Mouse (Mus musculus) intestine, embryonic 14.5 days (tissue): ENCODE data around the gene Tssk1. TPM values are rescaled to one million over a fixed set of nuclear protein-coding genes. Genes with fewer than 3 reads are reported as not detected.

ENCODE experiments used
- ATAC-seq: fragments of 200-750 bp; cut with Nextera tagmentation; replicated peaks from 2 replicates; pipeline ENCODE4 v1.8.0; 2017; ENCODE audit warnings: low read depth, moderate number of reproducible peaks, moderate TSS enrichment, moderate library complexity; ENCODE audit not compliant: low FRiP score, low TSS enrichment
- DNase-seq: peaks from one replicate; pipeline ENCODE4 v3.0.0-alpha.2; 2018; ENCODE audit warnings: low spot score
- H3K27ac ChIP-seq: fragments of 300-500 bp; sonication (generic); 2 replicates; pipeline ENCODE4 v1.5.1; 2014; ENCODE audit warnings: low read depth, mild to moderate bottlenecking, control low read depth
- H3K27me3 ChIP-seq: fragments of 300-500 bp; sonication (generic); replicated peaks from 2 replicates; pipeline ENCODE4 v1.6.1; 2014; ENCODE audit warnings: low read length, control low read depth; ENCODE audit not compliant: control insufficient read depth, insufficient read depth
- H3K36me3 ChIP-seq: fragments of 300-500 bp; sonication (generic); 2 replicates; pipeline ENCODE4 v1.6.1; 2014; ENCODE audit warnings: low read length, control low read depth; ENCODE audit not compliant: control insufficient read depth, insufficient read depth
- H3K4me1 ChIP-seq: fragments of 300-500 bp; sonication (generic); replicated peaks from 2 replicates; pipeline ENCODE4 v1.6.1; 2014; ENCODE audit warnings: low read length, control low read depth, mixed read lengths; ENCODE audit not compliant: control insufficient read depth, insufficient read depth
- H3K4me2 ChIP-seq: fragments of 300-500 bp; sonication (generic); 2 replicates; pipeline ENCODE4 v1.6.1; 2014; ENCODE audit warnings: low read length
- H3K4me3 ChIP-seq: fragments of 300-500 bp; sonication (generic); 2 replicates; pipeline ENCODE4 v1.5.1; 2014; ENCODE audit warnings: low read depth, low read length, control low read depth, mixed read lengths
- H3K9ac ChIP-seq: fragments of 300-500 bp; sonication (generic); 2 replicates; pipeline ENCODE4 v1.6.1; 2014; ENCODE audit warnings: mild to moderate bottlenecking, low read length
- H3K9me3 ChIP-seq: fragments of 300-500 bp; sonication (generic); 2 replicates; pipeline ENCODE4 v1.6.1; 2016; ENCODE audit warnings: low read length, control low read depth; ENCODE audit not compliant: control insufficient read depth
- WGBS: fragments of 180-500 bp; shearing (Covaris S2); extraction: QIAGEN DNeasy Blood & Tissue Kit; methylation state at CpG from one replicate; pipeline ENCODE4 v1.1.7; 2014; 5-methylcytosine and 5-hydroxymethylcytosine counted together
- polyA plus RNA-seq: library from polyadenylated mRNA; unstranded; fragments of >200 nt; fragmentation: Nextera tagmentation; extraction: Ambion mirVana; gene quantifications from 2 replicates; pipeline ENCODE4 v1.2.1, GENCODE M21; 2014

Gene Tssk1
- polyA plus RNA-seq, 1 experiment from 2014 or later: not detected

DNA sequence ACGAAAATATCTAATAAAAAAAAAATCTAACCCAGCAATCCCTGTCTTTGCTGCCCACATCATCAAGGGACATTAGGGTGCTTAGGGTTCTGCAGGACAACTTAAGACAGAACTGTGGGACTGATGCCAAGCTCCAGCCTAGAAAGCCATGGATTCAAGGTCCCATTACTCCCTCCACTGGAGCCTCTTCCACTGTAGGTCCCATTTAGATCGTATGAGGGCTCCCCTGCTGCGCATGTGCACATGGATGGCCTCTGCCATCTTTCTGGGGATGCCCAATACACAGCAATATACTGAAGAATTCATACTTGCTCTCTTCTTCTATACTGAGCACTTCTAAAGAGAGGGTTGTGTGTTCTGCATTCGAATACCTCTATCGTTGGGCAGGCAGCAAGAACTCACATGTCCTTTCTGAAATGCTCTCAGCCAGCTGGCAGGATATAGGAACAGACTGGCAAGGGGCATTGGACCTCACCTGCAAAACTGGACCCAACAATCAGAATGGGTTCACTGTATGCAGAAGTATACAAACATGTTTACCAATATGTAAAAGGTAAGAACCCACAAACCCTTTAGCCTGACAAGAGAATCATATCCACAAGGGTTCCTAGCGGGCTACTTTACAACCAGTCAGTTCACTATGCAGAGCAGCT is 4.2 kb upstream of the Tssk1 start:
- no peak for DNase-seq
- no peak for ATAC-seq
- H3K4me2 ChIP-seq: peak overlapping the region; percentile 58
- peak overlapping the region; percentile 93; the same call in 1 of the 2 replicates for H3K9ac ChIP-seq
- no peaks in the 10 kb centered on the region for H3K9me3 ChIP-seq
- H3K27me3 ChIP-seq: no peaks in the 10 kb centered on the region
- H3K4me1 ChIP-seq: peaks cover 19% of the 10 kb centered on the region
- 88% methylated on average over 6 of the region's 6 CpGs for WGBS
- H3K27ac ChIP-seq: no peak overlapping the region
- 0 out of 2 replicates have a peak, but pooled peaks cover 7% of the 10 kb centered on the region for H3K36me3 ChIP-seq
- H3K4me3 ChIP-seq: peak overlapping the region; percentile 92; the same call in 1 of the 2 replicates

DNA sequence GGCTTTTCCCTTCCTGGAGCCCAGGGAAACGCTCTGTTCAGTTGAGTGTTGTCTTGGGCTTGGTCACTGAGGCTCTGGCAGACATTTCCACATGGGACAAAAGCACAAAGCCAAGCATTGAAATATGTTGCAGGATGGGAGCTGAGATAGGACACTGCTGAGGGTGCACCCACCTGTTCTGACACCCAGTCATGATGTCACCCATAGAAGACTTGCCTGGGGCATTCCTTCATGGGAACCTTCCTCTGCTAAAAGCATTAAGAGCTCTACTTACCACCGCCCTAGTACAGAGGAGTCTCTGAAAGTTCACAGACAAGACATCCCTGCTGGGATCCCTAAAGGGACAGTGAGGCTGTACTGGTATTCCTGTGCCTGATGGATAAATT is 3.7 kb upstream of the Tssk1 start:
- Histone ChIP-seq H3K27ac (no peak overlapping the region), H3K36me3 (0 out of 2 replicates have a peak, but pooled peaks cover 7% of the 10 kb centered on the region), H3K9ac (peak overlapping the region; percentile 93), H3K4me3 (peak overlapping the region; percentile 92), H3K27me3 (no peaks in the 10 kb centered on the region), H3K4me1 (peaks cover 19% of the 10 kb centered on the region), H3K9me3 (no peaks in the 10 kb centered on the region), H3K4me2 (peak overlapping the region; percentile 58)
- ATAC-seq (no peak), DNase-seq (no peak)
- WGBS: 51% methylated on average over 2 of the region's 2 CpGs

DNA sequence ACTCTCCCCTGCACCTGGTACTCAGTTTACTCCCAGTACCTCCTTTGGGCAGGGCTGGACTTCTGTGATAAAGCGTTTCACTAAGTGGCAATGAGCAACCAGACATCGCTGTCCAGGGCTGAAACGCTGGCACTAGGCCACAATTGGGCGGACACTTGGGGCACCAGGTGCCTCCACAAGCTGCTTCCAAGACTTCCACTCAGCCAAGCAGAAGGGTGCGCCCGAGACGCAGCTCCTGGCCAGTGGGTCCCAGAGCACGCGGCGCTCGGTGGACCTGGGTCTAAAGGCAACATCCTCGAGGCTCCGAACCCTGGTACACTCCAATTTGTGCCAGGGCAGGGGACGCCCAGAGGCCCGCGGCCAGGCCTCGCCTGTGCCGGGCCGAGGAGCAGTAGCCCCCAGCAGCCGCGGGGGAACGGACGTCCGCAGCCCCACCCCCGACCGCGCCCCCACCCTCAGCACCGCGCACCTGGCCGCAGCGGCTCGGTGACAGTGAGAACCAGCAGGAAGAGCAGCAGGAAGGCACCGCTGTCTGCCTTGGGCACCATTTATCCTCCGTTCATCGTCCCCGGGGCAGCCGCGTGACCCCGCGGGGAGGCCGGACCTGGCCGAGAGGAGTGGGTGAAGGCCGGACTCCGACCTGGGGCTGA is 3.0 kb upstream of the Tssk1 start:
- Histone ChIP-seq H3K4me3 (peak overlapping the region; percentile 92), H3K9me3 (no peaks in the 10 kb centered on the region), H3K27me3 (no peaks in the 10 kb centered on the region), H3K4me1 (peaks cover 19% of the 10 kb centered on the region), H3K27ac (peak overlapping the region; percentile 91), H3K9ac (peak overlapping the region; percentile 93), H3K4me2 (peak overlapping the region; percentile 58), H3K36me3 (0 out of 2 replicates have a peak, but pooled peaks cover under 1% of the 10 kb centered on the region)
- ATAC-seq (peak; percentile 76), DNase-seq (peak; percentile 85)
- under 1% methylated on average over 39 of the region's 44 CpGs for WGBS

GRCm38 (mm10) chr16:17891567-17891959 is 2.5 kb upstream of the Tssk1 start, which contains the start of gene Gm20518:
Gene Gm20518, minus strand, starts transcription at chr16:17891671.
- Histone ChIP-seq H3K4me3 (peak within 1 kb of the TSS; percentile 92), H3K9me3 (no peaks in the 10 kb centered on the region), H3K27ac (peak within 1 kb of the TSS; percentile 91), H3K4me2 (peak within 1 kb of the TSS; percentile 58), H3K36me3 (no peaks in the 10 kb centered on the region), H3K27me3 (no peaks in the 10 kb centered on the region), H3K4me1 (peaks cover 19% of the 10 kb centered on the region), H3K9ac (peak within 1 kb of the TSS; percentile 93)
- DNase-seq: peak; percentile 99
- WGBS: 2% methylated on average over 29 of the region's 38 CpGs
- peak; percentile 98 for ATAC-seq

- peaks cover 19% of the 10 kb centered on the region for H3K4me1 ChIP-seq
- no peak overlapping the region; the same call in 1 of the 2 replicates for H3K4me3 ChIP-seq
- DNase-seq: no peak
- H3K4me2 ChIP-seq: no peak overlapping the region
- H3K27me3 ChIP-seq: no peaks in the 10 kb centered on the region
- H3K36me3 ChIP-seq: no peaks in the 10 kb centered on the region
- no peaks in the 10 kb centered on the region for H3K9me3 ChIP-seq
- 45% methylated on average over 3 of the region's 3 CpGs for WGBS
- H3K9ac ChIP-seq: no peak overlapping the region
- no peak for ATAC-seq
- no peak overlapping the region for H3K27ac ChIP-seq
Observed at GRCm38 (mm10) chr16:17892606-17893005, 1.4 kb upstream of the Tssk1 start.

DNA sequence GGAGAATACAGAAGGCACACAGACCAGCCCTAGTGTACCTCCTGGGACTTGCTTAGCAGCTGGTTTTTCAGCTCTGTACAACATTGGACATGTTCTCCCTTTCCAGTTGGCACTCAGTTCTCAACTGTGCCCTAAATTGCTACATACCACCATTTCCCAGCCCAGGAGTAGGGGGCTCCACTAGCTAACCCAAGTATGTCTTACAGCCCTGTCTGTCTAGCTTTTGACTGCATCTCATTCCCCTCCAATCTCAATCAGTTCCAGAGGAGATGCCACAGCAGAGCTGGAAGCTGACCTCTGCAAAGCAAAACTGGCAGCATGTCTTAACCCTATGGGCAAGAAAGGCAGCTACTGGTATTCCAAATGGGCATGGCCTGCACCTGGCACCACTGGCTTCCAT is 2.1 kb downstream of the Tssk1 start:
- H3K9me3 ChIP-seq: no peaks in the 10 kb centered on the region
- H3K4me3 ChIP-seq: no peak overlapping the region
- H3K27me3 ChIP-seq: no peaks in the 10 kb centered on the region
- peaks cover 18% of the 10 kb centered on the region for H3K36me3 ChIP-seq
- no peak overlapping the region for H3K9ac ChIP-seq
- ATAC-seq (no peak), DNase-seq (no peak)
- no peak overlapping the region for H3K27ac ChIP-seq
- no peak overlapping the region for H3K4me2 ChIP-seq
- H3K4me1 ChIP-seq: peaks cover 9% of the 10 kb centered on the region

DNA sequence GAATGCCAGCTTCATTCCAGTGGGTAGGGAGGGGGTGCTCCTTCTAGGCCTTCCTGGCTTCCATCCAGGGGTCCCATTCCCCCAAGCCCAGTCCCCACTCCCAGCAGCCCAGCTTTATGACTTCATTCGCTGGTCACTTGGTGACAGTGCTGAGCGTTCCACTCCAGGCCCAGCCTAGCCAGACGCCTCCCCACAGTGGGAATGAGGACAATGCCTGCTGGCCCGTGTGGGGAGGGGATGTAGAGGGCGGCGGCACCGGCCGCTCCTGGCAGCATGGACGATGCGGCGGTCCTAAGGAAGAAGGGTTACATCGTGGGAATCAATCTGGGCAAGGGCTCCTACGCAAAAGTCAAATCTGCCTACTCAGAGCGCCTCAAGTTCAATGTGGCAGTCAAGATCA is 4.4 kb downstream of the Tssk1 start, which contains the start of the genes Dgcr2 and Tssk2:
Gene Dgcr2, minus strand, starts transcription at position 101 of the 400 bp plus-strand sequence.
Gene Tssk2, plus strand, starts transcription at position 176 of the 400 bp plus-strand sequence.
- ATAC-seq (no peak), DNase-seq (no peak)
- H3K27me3 ChIP-seq: no peaks in the 10 kb centered on the region
- no peaks in the 10 kb centered on the region for H3K4me1 ChIP-seq
- 90% methylated on average over 14 of the region's 14 CpGs for WGBS
- peaks cover 41% of the 10 kb centered on the region for H3K36me3 ChIP-seq
- H3K9me3 ChIP-seq: no peaks in the 10 kb centered on the region
- H3K4me2 ChIP-seq: no peak within 1 kb of the TSS
- H3K9ac ChIP-seq: no peak within 1 kb of the TSS
- H3K4me3 ChIP-seq: no peak within 1 kb of the TSS
- no peak within 1 kb of the TSS for H3K27ac ChIP-seq

DNA sequence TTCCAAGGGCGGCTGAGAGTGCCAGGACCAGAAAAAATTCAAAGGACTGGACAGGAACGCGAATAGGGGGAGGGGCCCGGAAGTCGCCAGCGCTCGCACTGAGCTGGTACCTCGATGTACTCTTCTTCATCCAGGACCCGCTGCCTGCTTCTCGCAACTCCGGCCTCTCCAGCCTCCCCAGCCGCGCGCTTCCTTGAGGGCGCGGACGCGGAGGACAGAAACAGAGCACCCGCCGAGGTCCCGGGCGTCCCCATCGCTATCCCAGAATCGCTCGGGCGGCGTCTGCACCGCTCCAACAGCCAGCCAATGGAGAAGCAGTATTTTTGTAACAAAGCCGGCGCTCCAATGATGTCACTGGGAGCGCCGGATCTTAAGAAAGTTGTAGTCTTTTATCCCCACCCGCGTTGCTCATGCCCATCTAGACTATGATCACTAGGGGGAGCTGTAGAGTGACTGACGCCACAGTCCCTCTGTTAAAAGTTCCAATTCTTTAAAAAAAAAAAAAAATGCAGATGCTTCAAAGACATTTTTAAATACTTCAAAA is 17.1 kb downstream of the Tssk1 start, which contains the start of gene Ess2:
Gene Ess2, minus strand, starts transcription at position 297 of the 544 bp plus-strand sequence.
- H3K36me3 ChIP-seq: peaks cover 33% of the 10 kb centered on the region
- no peaks in the 10 kb centered on the region for H3K9me3 ChIP-seq
- DNase-seq: peak; percentile 93
- peaks cover 45% of the 10 kb centered on the region for H3K27me3 ChIP-seq
- peaks cover 14% of the 10 kb centered on the region for H3K4me1 ChIP-seq
- H3K27ac ChIP-seq: no peak within 1 kb of the TSS
- H3K9ac ChIP-seq: peak within 1 kb of the TSS; percentile 57
- peak within 1 kb of the TSS; percentile 95 for H3K4me2 ChIP-seq
- ATAC-seq: peak; percentile 92
- peak within 1 kb of the TSS; percentile 50 for H3K4me3 ChIP-seq
- under 1% methylated on average over 35 of the region's 35 CpGs for WGBS
